Mouse (Mus musculus): ENCODE measurements around the gene Zfand3.

- TF ChIP-seq CTCF (IDR thresholded peaks at IDR 0.05; ENCODE audit: borderline replicate concordance, insufficient read depth, low read length) (no peak), POLR2A (IDR thresholded peaks at IDR 0.05; ENCODE audit: low read depth, low read length) (no peak)
These were observed 92.6 kb downstream of the Zfand3 start for GRCm38 (mm10) chr17:30097156-30097555.
